Mouse (Mus musculus): ENCODE measurements around the gene Pomc. TPM values are rescaled to one million over a fixed set of nuclear protein-coding genes. Genes with fewer than 3 reads are reported as not detected.

Pomc gene
- polyA plus RNA-seq, 1 experiment from 2014 or later, result 24.1 TPM

DNA sequence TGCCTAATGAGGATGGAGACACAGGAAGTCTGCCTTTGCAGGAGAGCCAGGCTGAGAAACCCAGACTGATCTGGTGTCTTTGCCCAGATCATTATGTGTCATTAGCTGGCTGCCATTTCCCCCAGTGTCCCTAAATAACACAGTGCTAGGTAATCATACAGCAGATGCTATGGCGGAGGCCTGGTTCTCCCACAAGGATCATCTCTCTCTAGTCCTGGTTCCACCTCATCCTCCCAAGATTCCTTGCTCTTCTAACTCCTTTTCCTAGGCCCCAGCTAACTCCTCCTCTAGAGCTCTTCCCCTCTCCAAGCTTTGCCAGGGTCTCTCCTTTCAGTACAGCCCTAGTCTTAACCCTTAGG, 26.2 kb downstream of the Pomc start:
- H3K4me3 ChIP-seq, result peak overlapping the region; percentile 42
- 67% methylated on average over 1 of the region's 1 CpGs for WGBS
- peaks cover 49% of the 10 kb centered on the region for H3K36me3 ChIP-seq (ENCODE audit: poor library complexity, severe bottlenecking)
- H3K4me2 ChIP-seq, result peak overlapping the region; percentile 82
- H3K27me3 ChIP-seq, result no peaks in the 10 kb centered on the region
- H3K9me3 ChIP-seq (replicated peaks), result no peaks in the 10 kb centered on the region
- H3K4me1 ChIP-seq, result peaks cover 18% of the 10 kb centered on the region
- ATAC-seq, result 0 out of 2 replicates have a peak, but pooled peaks have one; percentile 0
- H3K9ac ChIP-seq, result no peak overlapping the region
- peak overlapping the region; percentile 3; the same call in 1 of the 2 replicates for H3K27ac ChIP-seq

DNA sequence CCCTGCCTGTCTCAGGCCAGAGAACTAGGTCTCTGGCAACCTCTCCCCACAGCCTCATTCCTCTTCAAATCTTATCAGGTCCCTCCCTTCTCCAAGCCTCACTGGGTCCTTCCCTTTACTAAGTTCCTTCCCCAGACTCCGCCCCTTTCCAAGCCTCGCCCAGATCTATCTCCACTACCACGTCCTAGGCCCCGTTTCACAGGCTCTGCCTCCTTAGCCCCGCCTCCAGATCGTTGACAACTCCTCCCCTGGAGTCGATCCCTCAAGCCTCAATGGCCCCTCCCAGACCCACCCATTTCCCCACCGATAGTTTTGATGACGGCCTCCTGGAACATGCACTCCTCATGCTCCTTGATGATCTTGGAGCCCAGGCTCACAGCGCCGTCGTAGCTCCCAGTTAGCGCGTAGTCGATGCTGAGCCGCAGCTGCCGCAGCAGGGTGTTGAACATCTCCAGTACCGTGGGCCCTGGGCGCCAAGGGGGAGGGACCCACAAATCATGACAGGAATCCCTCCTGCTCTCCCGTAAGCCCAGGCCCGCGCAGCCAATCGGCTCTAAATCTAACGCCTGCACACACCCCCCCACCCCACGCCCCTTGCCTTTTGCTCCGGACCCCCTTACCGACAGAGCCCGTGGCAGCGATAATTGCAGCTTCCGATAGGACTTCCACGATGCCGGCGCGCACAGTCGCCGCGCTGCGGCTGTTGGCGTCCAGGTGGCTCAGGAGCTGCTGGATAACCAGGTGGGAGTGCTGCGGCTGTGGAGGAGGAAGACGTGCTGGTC, 26.8 kb downstream of the Pomc start:
- Histone ChIP-seq H3K4me1 (peaks cover 18% of the 10 kb centered on the region), H3K9ac (peak overlapping the region; percentile 64), H3K4me3 (peak overlapping the region; percentile 42), H3K9me3 (replicated peaks) (no peaks in the 10 kb centered on the region), H3K27ac (peak overlapping the region; percentile 3; the same call in 1 of the 2 replicates), H3K36me3 (ENCODE audit: poor library complexity, severe bottlenecking) (peaks cover 44% of the 10 kb centered on the region), H3K27me3 (no peaks in the 10 kb centered on the region), H3K4me2 (peak overlapping the region; percentile 82)
- under 1% methylated on average over 41 of the region's 41 CpGs for WGBS
- peak; percentile 89 for ATAC-seq

DNA sequence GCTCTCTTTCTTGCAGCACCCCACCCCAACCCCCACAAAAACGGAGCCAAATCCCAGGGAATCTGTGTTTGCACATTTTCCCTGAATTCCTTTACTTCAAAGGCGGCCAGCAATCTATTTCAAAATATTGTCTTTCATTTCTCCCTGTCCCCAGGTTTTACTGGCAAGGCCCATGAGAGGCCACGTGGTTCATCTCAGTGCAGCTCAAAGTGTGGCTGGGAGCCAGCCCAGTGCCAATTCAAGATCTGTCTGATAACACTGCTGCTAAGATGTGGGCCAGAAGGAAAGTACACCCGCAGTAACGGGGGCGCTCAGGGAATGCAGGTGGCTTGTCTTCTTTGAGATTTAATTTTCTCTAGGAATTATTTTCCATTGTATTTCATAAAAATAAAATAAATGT, 27.5 kb downstream of the Pomc start:
- 24% methylated on average over 6 of the region's 6 CpGs for WGBS

DNA sequence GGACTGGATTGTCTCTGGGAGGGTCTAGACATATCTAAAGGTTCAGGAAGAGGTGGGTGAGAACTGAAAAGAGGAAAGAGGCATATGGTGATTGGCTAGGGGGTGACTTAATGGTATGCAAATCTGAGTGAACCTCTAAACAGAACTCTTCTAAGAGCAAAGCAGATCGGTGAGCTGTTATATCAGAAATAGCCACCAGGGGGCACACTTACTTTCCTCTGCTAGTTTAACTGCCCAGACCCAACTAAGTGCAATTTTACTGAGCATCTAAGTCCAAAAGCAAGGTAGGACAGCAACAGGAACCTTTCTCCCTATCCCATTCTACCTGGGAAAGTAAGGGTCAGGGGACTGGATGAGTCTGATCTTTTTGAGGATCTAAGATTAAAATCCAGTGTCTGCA, 29.0 kb downstream of the Pomc start:
- Histone ChIP-seq H3K4me1 (peaks cover 18% of the 10 kb centered on the region), H3K27me3 (no peaks in the 10 kb centered on the region), H3K36me3 (ENCODE audit: poor library complexity, severe bottlenecking) (peaks cover 22% of the 10 kb centered on the region), H3K4me2 (no peak overlapping the region), H3K4me3 (no peak overlapping the region), H3K9me3 (replicated peaks) (no peaks in the 10 kb centered on the region), H3K9ac (no peak overlapping the region), H3K27ac (no peak overlapping the region)
- ATAC-seq, result no peak
- WGBS, result 3% methylated on average over 1 of the region's 1 CpGs

More for the DNA sequence above, 27.5 kb downstream of the Pomc start:
- Histone ChIP-seq H3K9me3 (replicated peaks) (no peaks in the 10 kb centered on the region), H3K9ac (peak overlapping the region; percentile 64), H3K4me1 (peaks cover 18% of the 10 kb centered on the region), H3K36me3 (ENCODE audit: poor library complexity, severe bottlenecking) (peaks cover 37% of the 10 kb centered on the region), H3K4me3 (peak overlapping the region; percentile 42), H3K4me2 (peak overlapping the region; percentile 82), H3K27me3 (no peaks in the 10 kb centered on the region), H3K27ac (no peak overlapping the region; the same call in 1 of the 2 replicates)
- no peak for ATAC-seq

DNA sequence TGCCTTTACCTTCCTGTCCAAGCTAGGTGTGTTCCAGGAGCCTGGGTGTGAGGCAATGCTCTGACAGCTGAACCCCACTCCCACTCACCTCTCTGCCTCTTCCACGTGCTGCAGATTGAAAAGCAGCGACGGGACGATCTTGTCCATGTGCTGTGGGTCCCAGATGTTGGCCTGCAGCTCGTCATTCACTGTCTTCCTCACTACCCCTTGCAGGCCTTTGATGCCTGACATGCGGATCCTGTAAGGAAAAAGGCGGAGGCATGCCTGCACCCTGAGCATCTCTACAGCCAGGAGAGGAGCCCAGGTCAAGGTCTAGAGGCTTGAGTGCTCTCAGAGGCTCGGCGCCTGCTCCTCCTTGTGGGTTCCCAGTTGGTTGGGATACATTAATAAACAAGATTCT, 29.7 kb downstream of the Pomc start:
- 87% methylated on average over 9 of the region's 9 CpGs for WGBS
- H3K9me3 ChIP-seq (replicated peaks), result no peaks in the 10 kb centered on the region
- H3K27ac ChIP-seq, result no peak overlapping the region
- ATAC-seq, result no peak
- no peak overlapping the region for H3K9ac ChIP-seq
- peaks cover 17% of the 10 kb centered on the region for H3K36me3 ChIP-seq (ENCODE audit: poor library complexity, severe bottlenecking)
- H3K27me3 ChIP-seq, result no peaks in the 10 kb centered on the region
- H3K4me2 ChIP-seq, result no peak overlapping the region
- H3K4me1 ChIP-seq, result peaks cover 18% of the 10 kb centered on the region
- no peak overlapping the region for H3K4me3 ChIP-seq

DNA sequence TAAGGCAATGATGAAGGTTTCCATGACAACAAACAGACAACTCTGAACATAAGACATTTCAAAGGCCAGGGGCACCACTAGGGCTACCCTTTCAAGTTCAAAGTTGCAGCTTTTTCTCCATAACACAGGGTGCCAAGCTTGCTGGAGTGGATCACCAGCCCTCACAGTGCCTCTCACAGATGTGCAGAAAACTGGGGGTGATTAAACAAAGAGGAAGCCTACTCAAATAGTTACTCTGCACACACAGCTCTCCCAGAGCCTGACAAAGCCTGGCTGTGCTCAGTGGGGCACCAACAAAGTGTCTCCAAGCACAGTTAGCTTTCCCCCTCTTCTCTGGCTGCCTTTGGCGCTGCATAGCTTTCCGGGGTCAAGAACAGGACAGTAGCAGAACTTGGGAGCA, 35.2 kb downstream of the Pomc start:
- H3K27me3 ChIP-seq, result no peaks in the 10 kb centered on the region
- no peak overlapping the region for H3K4me2 ChIP-seq
- H3K4me3 ChIP-seq, result no peak overlapping the region
- H3K4me1 ChIP-seq, result peaks cover 5% of the 10 kb centered on the region; the same call in 1 of the 2 replicates
- H3K36me3 ChIP-seq (ENCODE audit: poor library complexity, severe bottlenecking), result peaks cover 8% of the 10 kb centered on the region; the same call in 1 of the 2 replicates
- H3K9ac ChIP-seq, result no peak overlapping the region
- no peak overlapping the region; the same call in 1 of the 2 replicates for H3K27ac ChIP-seq
- H3K9me3 ChIP-seq (replicated peaks), result no peaks in the 10 kb centered on the region
- no peak for ATAC-seq
- 48% methylated on average over 2 of the region's 2 CpGs for WGBS

DNA sequence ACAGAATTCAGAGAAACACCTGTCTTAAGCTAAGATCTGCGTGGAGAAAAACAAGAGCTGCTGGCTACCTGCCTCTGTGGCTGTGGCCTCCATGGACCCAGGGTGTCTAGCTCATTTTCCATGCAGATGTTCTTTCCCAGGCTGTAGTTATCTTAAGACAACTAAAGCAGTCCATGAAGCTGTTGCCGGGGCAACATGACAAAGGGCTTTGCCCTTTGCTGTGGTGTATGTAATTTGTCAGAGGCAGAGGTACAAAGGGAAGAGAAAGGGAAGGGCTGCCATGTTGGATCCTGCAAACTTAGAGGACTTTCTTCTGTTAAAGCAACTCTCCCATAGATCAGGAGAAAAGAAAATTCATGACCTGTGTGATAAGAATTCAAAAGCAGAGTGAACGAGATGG, 36.3 kb downstream of the Pomc start:
- WGBS, result 83% methylated on average over 3 of the region's 3 CpGs

DNA sequence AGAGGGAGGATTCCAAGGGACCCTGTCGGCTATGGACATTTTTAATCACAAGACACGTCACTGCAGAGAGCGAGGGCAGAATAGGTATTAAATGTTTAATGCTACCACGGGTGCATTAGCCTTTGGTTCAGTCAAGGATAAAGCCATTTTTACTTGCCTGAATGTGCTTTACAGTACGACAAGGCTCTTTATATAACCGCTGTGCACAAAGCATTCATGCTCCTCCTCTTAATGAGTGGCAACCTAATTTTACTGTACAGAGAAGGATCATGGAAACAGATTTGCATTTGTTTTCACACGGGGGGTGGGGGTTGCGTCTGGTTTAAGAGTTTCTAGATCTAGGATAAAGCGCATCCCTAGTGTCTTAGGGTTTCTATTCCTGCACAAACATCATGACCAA, 42.0 kb downstream of the Pomc start:
- no peak overlapping the region for H3K4me2 ChIP-seq
- WGBS, result 71% methylated on average over 9 of the region's 9 CpGs
- H3K9me3 ChIP-seq (replicated peaks), result no peaks in the 10 kb centered on the region
- no peaks in the 10 kb centered on the region for H3K4me1 ChIP-seq
- no peak for ATAC-seq
- H3K27me3 ChIP-seq, result no peaks in the 10 kb centered on the region
- H3K27ac ChIP-seq, result no peak overlapping the region
- H3K9ac ChIP-seq, result no peak overlapping the region
- no peak overlapping the region for H3K4me3 ChIP-seq
- H3K36me3 ChIP-seq (ENCODE audit: poor library complexity, severe bottlenecking), result peaks cover 23% of the 10 kb centered on the region

More for the DNA sequence above, 36.3 kb downstream of the Pomc start:
- Histone ChIP-seq H3K9ac (no peak overlapping the region), H3K36me3 (ENCODE audit: poor library complexity, severe bottlenecking) (0 out of 2 replicates have a peak, but pooled peaks cover 9% of the 10 kb centered on the region), H3K27ac (no peak overlapping the region), H3K4me2 (no peak overlapping the region), H3K27me3 (no peaks in the 10 kb centered on the region), H3K4me1 (peaks cover 5% of the 10 kb centered on the region; the same call in 1 of the 2 replicates), H3K9me3 (replicated peaks) (no peaks in the 10 kb centered on the region), H3K4me3 (no peak overlapping the region)
- no peak for ATAC-seq

DNA sequence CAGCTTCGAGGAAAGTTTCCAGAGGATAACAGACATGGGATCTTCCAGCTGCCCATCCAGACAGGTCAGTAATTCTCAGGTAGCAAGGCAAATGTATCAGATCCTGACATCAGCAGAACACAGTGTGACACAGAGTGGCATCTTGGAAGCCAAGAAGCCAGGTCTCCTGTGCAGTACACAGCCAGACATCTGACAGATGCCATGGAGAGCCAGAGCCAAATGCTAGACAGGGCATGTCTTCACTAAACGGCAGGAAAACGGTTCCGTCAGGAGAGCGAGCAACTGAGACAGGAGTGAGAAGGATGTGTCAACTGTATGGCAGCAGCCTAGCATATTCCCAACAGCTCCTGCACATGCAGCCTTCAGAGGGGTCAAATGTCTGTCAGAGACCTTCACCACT, 45.7 kb downstream of the Pomc start:
- Histone ChIP-seq H3K9ac (no peak overlapping the region), H3K27ac (no peak overlapping the region), H3K27me3 (no peaks in the 10 kb centered on the region), H3K36me3 (ENCODE audit: poor library complexity, severe bottlenecking) (peaks cover 14% of the 10 kb centered on the region), H3K4me2 (no peak overlapping the region), H3K4me1 (peaks cover 4% of the 10 kb centered on the region; the same call in 1 of the 2 replicates), H3K4me3 (no peak overlapping the region), H3K9me3 (replicated peaks) (no peaks in the 10 kb centered on the region)
- no peak for ATAC-seq
- 88% methylated on average over 5 of the region's 5 CpGs for WGBS

DNA sequence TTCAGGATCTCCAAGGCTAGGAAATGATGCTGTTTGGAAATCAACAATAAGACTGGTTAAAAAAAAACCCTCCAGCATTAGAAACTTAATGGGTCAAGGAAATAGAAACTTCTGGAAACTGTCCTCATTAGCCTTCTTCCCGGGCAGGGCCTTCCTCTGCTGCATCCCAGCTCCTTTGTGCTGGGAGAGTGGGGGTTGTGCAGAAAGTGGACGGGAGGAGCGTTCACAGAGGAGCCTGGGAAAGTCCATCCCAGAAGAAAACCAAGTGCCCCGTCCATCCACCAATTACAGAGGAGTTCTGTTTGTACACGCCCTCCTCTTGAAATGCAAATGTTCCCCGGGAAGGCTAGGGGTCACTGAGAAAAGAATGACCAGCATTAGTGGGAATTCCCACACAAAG, 49.9 kb downstream of the Pomc start:
- H3K4me1 ChIP-seq, result peaks cover 21% of the 10 kb centered on the region
- no peak overlapping the region for H3K27ac ChIP-seq
- WGBS, result 6% methylated on average over 6 of the region's 6 CpGs
- H3K9me3 ChIP-seq (replicated peaks), result no peaks in the 10 kb centered on the region
- H3K36me3 ChIP-seq (ENCODE audit: poor library complexity, severe bottlenecking), result peaks cover 4% of the 10 kb centered on the region; the same call in 1 of the 2 replicates
- H3K9ac ChIP-seq, result no peak overlapping the region
- no peak for ATAC-seq
- no peak overlapping the region for H3K4me2 ChIP-seq
- no peaks in the 10 kb centered on the region for H3K27me3 ChIP-seq
- no peak overlapping the region for H3K4me3 ChIP-seq

DNA sequence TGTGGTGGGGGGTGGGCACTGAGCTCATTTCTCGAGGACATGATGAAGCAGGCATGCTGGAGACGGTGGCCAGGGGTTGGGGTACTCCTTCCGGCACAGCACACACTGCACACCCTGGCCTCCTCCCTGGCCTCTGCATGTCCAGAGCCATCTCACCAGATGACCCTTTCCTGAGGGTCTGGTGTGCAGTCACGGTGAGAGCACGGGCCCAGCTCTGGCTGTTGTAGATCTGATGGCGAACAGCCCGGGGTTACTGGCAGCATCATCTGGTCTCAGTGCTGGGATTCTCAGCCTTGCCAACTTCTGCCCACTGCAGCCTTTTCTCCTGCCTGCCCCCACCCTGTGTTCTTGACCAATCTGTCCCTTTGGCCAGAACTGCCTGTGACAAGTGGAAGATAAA, 51.3 kb downstream of the Pomc start:
- H3K27me3 ChIP-seq, result no peaks in the 10 kb centered on the region
- H3K36me3 ChIP-seq (ENCODE audit: poor library complexity, severe bottlenecking), result no peaks in the 10 kb centered on the region
- no peak overlapping the region for H3K9ac ChIP-seq
- no peak overlapping the region for H3K4me3 ChIP-seq
- no peak overlapping the region for H3K27ac ChIP-seq
- no peaks in the 10 kb centered on the region for H3K9me3 ChIP-seq (replicated peaks)
- no peak overlapping the region for H3K4me2 ChIP-seq
- WGBS, result 82% methylated on average over 7 of the region's 7 CpGs
- no peak for ATAC-seq
- H3K4me1 ChIP-seq, result peaks cover 21% of the 10 kb centered on the region

DNA sequence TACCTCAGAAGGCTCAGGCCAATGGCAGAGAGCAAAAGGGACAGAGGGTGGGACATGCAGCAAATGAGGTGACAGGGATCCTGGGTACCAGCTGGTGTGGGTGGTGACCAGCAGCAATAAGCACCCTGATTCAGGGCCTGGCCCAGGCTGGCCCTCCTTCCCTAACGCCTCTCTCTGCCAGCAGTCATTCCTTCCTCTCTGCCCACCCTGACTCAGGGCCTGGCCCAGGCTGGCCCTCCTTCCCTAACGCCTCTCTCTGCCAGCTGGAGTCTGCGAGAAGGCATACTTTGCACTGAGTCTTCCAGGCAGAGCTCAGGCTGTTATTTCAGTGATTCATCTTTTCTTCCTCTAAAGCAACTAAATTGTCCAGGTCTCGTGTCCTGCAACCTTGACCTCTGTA, 52.4 kb downstream of the Pomc start:
- Histone ChIP-seq H3K27ac (peak overlapping the region; percentile 37; the same call in 1 of the 2 replicates), H3K4me3 (no peak overlapping the region)
- 60% methylated on average over 4 of the region's 4 CpGs for WGBS

More for the DNA sequence above, 52.4 kb downstream of the Pomc start:
- Histone ChIP-seq H3K9ac (no peak overlapping the region), H3K4me1 (peaks cover 21% of the 10 kb centered on the region), H3K9me3 (replicated peaks) (no peaks in the 10 kb centered on the region), H3K36me3 (ENCODE audit: poor library complexity, severe bottlenecking) (no peaks in the 10 kb centered on the region), H3K27me3 (no peaks in the 10 kb centered on the region), H3K4me2 (no peak overlapping the region)
- ATAC-seq, result peak; percentile 43; the same call in 1 of the 2 replicates

Measured in forebrain, embryonic 13.5 days (tissue).